In genomic region chr8:87668736-87669135, GRCm38 (mm10) we compare ENCODE assay signal across 22 mouse cellular contexts.
DNase-seq lines count a peak whose midpoint lies in the region; ATAC-seq and TF ChIP-seq lines count a peak whose summit lies in the region.
"Had no signal": no experiment of that assay in that cellular context is flagged by ENCODE, and none has a peak within 500 bp of the region (broad histone marks: within the 10 kb centered on the region; RNA-seq: fewer than 3 reads in every experiment).

No protein-coding gene starts in this region.

- H3K4me1 ChIP-seq in cerebellum, adult 2 months (ENCODE audit: control insufficient read depth, insufficient read depth, low read length): peaks cover 75% of the 10 kb centered on the region
- peaks cover 76% of the 10 kb centered on the region for H3K4me1 ChIP-seq in hindbrain, embryonic 13.5 days (replicated peaks)
- H3K4me1 ChIP-seq in hindbrain, embryonic 10.5 days (replicated peaks): peaks cover 24% of the 10 kb centered on the region
- H3K4me1 ChIP-seq in forebrain, embryonic 14.5 days (ENCODE audit: control insufficient read depth, insufficient read depth, low read length): peaks cover 29% of the 10 kb centered on the region
- H3K4me1 ChIP-seq in hindbrain, postnatal 0 days (ENCODE audit: insufficient read depth, low read length): peaks cover 39% of the 10 kb centered on the region
- H3K4me1 ChIP-seq: heart, embryonic 12.5 days had no signal

- H3K4me2 ChIP-seq in hindbrain, embryonic 13.5 days: no peak overlapping the region
- peak overlapping the region; percentile 5; the same call in 1 of the 2 replicates for H3K4me2 ChIP-seq in forebrain, embryonic 14.5 days (ENCODE audit: low read length)
- H3K4me2 ChIP-seq in hindbrain, postnatal 0 days (ENCODE audit: low read depth, low read length): 0 out of 2 replicates have a peak overlapping the region, but pooled peaks have one; percentile 21
- H3K4me2 ChIP-seq: heart, embryonic 12.5 days had no signal

- no peak overlapping the region for H3K4me3 ChIP-seq in cerebellum, adult 2 months (replicated peaks; ENCODE audit: insufficient read depth, low read depth, low read length)
- no peak overlapping the region for H3K4me3 ChIP-seq in hindbrain, embryonic 13.5 days
- H3K4me3 ChIP-seq in hindbrain, embryonic 10.5 days: no peak overlapping the region
- no peak overlapping the region for H3K4me3 ChIP-seq in forebrain, embryonic 14.5 days (ENCODE audit: low read depth, low read length)
- no peak overlapping the region for H3K4me3 ChIP-seq in hindbrain, postnatal 0 days (ENCODE audit: low read length)
- H3K4me3 ChIP-seq: gastrocnemius, adult 2 months; heart, embryonic 12.5 days had no signal

- H3K27ac ChIP-seq in cerebellum, adult 2 months (ENCODE audit: insufficient read depth, low read length): peak overlapping the region; percentile 62
- H3K27ac ChIP-seq in hindbrain, embryonic 13.5 days: peak overlapping the region; percentile 87
- no peak overlapping the region for H3K27ac ChIP-seq in hindbrain, embryonic 10.5 days
- peak overlapping the region; percentile 94 for H3K27ac ChIP-seq in forebrain, embryonic 14.5 days (ENCODE audit: low read depth, low read length)
- peak overlapping the region; percentile 65; the same call in 1 of the 2 replicates for H3K27ac ChIP-seq in hindbrain, postnatal 0 days
- H3K27ac ChIP-seq: gastrocnemius, adult 2 months had no signal

- H3K36me3 ChIP-seq in hindbrain, embryonic 13.5 days: no peaks in the 10 kb centered on the region
- H3K36me3 ChIP-seq in hindbrain, embryonic 10.5 days: peaks cover 58% of the 10 kb centered on the region
- H3K36me3 ChIP-seq in forebrain, embryonic 14.5 days (ENCODE audit: control insufficient read depth, insufficient read depth, low read length): no peaks in the 10 kb centered on the region
- H3K36me3 ChIP-seq in hindbrain, postnatal 0 days (ENCODE audit: insufficient read depth, low read length): no peaks in the 10 kb centered on the region
- H3K36me3 ChIP-seq: heart, embryonic 12.5 days had no signal

- ATAC-seq in hindbrain, embryonic 13.5 days (ENCODE audit: low FRiP score): no peak
- no peak for ATAC-seq in forebrain, embryonic 14.5 days
- ATAC-seq in hindbrain, postnatal 0 days: no peak
- ATAC-seq: CD4-positive, CD25-positive, alpha-beta regulatory T cell, adult 4 months; lung, postnatal 0 days; Patski had no signal

- no peak overlapping the region for H3K9ac ChIP-seq in hindbrain, embryonic 13.5 days
- H3K9ac ChIP-seq in forebrain, embryonic 14.5 days (ENCODE audit: low read length): no peak overlapping the region
- H3K9ac ChIP-seq in hindbrain, postnatal 0 days (replicated peaks; ENCODE audit: low read length): no peak overlapping the region
- H3K9ac ChIP-seq: heart, embryonic 12.5 days had no signal

- no peak for TF ChIP-seq POLR2A in cerebellum, adult 2 months (IDR thresholded peaks at IDR 0.05; ENCODE audit: borderline replicate concordance, insufficient read depth, low read length)

- H3K27me3 ChIP-seq in cerebellum, adult 2 months (ENCODE audit: control insufficient read depth, insufficient read depth, low read length): no peaks in the 10 kb centered on the region
- peaks cover 10% of the 10 kb centered on the region; the same call in 1 of the 2 replicates for H3K27me3 ChIP-seq in hindbrain, embryonic 13.5 days
- no peaks in the 10 kb centered on the region for H3K27me3 ChIP-seq in hindbrain, embryonic 10.5 days (ENCODE audit: insufficient read depth, poor library complexity, severe bottlenecking)
- no peaks in the 10 kb centered on the region for H3K27me3 ChIP-seq in forebrain, embryonic 14.5 days (replicated peaks; ENCODE audit: control insufficient read depth, insufficient read depth, low read length)
- H3K27me3 ChIP-seq in hindbrain, postnatal 0 days (ENCODE audit: insufficient read depth, low read length): no peaks in the 10 kb centered on the region

- DNase-seq in cerebellum, adult 2 months: no peak
- no peak for DNase-seq in cerebellum, adult 18-20 months
- DNase-seq in hindbrain, embryonic 10.5 days (ENCODE audit: low spot score): no peak
- no peak for DNase-seq in forebrain, embryonic 14.5 days (ENCODE audit: low spot score)
- DNase-seq in hindbrain, postnatal 0 days (ENCODE audit: low spot score): no peak
- no peak for DNase-seq in thymus, postnatal 4 days
- no peak for DNase-seq in heart, adult 9 months (ENCODE audit: low spot score in 2 of 2)
- DNase-seq: adrenal gland, adult 8-10 months; embryo, embryonic 11 days; gastrocnemius, adult 2 months; heart, postnatal 14 days; kidney, adult 8-10 months; kidney, postnatal 14 days; liver; right cerebral cortex, postnatal 14 days; spleen, adult 18-20 months; thymus, postnatal 36 days had no signal

- no peak for TF ChIP-seq CTCF in cerebellum, adult 2 months (IDR thresholded peaks at IDR 0.05; ENCODE audit: borderline replicate concordance, insufficient read depth, low read depth, low read length)
- TF ChIP-seq CTCF in hindbrain, postnatal 0 days (IDR thresholded peaks at IDR 0.05; ENCODE audit: low read depth): no peak

- H3K9me3 ChIP-seq in hindbrain, embryonic 13.5 days: no peaks in the 10 kb centered on the region
- H3K9me3 ChIP-seq in hindbrain, embryonic 10.5 days: no peaks in the 10 kb centered on the region
- H3K9me3 ChIP-seq in forebrain, embryonic 14.5 days (replicated peaks; ENCODE audit: control insufficient read depth, low read length): no peaks in the 10 kb centered on the region
- no peaks in the 10 kb centered on the region for H3K9me3 ChIP-seq in hindbrain, postnatal 0 days (ENCODE audit: low read length)
- H3K9me3 ChIP-seq: heart, embryonic 12.5 days had no signal

- 80% methylated on average over 2 of the region's 2 CpGs for WGBS in cerebellum, adult 2 months
- WGBS in hindbrain, embryonic 13.5 days: 94% methylated on average over 2 of the region's 2 CpGs
- 88% methylated on average over 2 of the region's 2 CpGs for WGBS in hindbrain, embryonic 10.5 days
- 85% methylated on average over 2 of the region's 2 CpGs for WGBS in forebrain, embryonic 14.5 days
- WGBS in hindbrain, postnatal 0 days: 85% methylated on average over 2 of the region's 2 CpGs
